Mouse (Mus musculus): ENCODE measurements around the gene Ring1. TPM values are rescaled to one million over a fixed set of nuclear protein-coding genes. Genes with fewer than 3 reads are reported as not detected.
"Not testable (repeated sequence)": the region's sequence is repeated elsewhere in the genome, so short reads cannot be mapped to it uniquely, and the experiment has no call there.

The Ring1 gene
- polyA plus RNA-seq, 3 experiments from 2014 or later, result 1.6 to 2.8 (median 2.5) TPM

- no peak for ATAC-seq
Measured at GRCm38 (mm10) chr17:34028501-34029149, 4.1 kb upstream of the Ring1 start.

- peak; percentile 53 for ATAC-seq
Measured at GRCm38 (mm10) chr17:34027656-34028223, 3.3 kb upstream of the Ring1 start, which contains the start of gene H2-Ke6. H2-Ke6 (minus strand) TSS chr17:34028060.

DNA sequence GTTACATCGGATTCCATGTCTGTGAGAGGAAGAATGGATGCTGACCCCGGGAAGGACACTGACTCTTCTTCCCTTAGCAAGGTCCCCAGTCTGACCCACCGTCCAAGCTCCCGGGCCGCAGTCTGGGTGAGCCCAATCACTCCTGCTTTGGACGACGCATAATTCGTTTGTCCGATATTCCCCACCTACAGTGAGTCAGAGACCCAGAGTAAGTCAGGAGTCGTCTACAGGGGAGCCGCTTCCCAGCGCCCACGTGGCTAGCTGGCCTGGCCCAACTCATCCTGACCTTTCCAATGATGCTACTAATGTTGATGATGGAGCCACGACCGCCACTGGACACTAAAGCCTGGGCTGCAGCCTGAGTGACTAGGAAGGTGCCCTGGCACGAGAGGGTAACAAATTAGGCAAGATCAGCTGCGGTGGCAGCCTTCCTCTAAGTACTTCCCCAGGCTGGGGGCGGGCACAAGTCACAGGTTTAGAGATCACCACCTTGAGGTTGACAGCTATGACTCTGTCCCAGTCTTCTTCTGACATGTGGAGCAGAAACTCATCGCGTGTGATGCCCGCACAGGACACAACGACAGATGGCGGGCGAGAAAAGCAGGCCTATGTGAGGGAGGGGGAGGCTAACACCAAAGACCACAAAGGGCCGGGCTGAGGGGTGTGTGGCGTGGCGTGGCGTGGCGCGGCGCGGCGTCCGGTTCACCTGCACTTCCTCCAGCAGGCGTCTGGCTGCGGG is 2.6 kb upstream of the Ring1 start:
- peak; percentile 58 for ATAC-seq

DNA sequence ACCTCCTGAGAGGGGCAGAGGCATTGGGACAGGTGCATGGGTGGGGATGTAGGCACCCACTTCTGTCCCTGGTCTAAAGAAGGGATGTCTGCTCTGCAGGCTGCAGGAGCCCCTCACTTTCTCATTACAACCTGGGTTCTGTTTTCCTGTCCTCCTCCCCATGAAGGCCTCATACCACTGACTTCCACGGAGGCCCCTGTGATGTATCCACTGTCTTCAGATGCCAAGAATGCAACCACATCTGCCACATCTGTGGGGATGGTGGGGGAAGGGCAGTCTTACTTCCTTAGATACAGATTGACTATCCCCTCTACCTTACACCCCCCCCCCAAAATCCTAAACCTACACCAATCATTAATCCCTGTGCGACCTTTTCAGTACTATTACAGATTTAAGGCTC is 1.7 kb upstream of the Ring1 start:
- no peak for ATAC-seq

DNA sequence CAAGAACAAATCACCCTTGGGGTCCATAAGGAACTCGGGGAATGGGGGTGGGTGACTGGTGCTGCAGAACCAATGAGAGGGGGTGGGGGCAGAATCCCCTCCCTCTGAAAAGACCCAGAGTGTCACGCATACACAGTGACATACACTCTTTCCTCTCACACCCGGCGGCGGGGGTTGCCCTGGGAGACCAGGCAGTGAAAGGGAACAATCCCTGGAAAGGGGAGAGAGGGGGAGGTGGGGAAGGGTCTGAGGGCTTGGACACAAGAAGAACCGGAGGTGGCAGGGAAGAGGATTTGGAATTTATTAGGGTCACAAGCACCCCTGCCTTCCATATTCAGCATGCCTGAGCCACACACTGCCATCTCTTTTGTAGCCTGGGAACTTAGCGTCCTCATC is 1.3 kb upstream of the Ring1 start:
- ATAC-seq, result no peak

DNA sequence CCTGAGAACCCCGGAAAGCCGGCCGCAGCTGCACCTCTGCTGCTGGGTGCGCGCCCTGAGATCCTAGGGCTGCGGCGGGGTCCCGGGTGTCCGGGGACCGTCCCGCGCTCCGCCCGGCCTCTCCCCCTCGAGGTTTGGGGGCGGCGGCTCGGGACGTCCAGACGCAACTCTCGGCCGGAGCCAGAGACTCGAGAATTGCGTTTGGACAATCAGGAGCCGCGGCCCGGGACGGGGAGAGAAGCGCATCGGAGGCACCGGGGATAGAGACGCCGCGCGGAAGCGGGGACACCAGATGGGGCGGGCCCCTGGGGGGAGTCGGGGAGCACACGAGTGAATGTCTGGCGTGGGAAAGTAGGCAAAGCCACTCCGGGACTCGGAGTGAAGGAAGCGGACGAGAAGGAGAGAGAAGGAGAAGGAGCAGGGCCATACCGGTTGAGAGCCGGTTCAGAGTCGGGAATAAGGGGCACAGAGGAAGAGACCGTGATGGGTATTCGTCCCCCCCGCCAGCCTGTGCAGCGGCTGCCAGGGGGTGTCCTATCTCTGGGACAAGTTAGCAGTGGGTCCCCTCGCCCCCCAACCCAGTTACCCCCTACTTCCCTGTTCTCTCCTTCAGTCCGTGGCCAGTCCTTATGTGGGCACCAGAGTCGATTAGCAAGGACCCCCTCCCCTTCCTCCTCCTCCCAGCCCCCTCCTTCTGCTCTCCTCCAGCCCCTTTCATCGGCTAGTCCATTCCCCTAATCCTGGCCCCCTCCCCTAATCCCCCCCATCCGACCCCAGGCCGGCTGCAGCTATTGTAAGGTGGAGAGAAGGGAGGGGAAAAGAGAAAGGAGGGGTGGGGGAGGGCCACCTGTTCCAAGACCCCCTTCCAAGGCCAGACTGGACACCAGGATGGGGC is 628 bp upstream of the Ring1 start:
- peak; percentile 5 for ATAC-seq

DNA sequence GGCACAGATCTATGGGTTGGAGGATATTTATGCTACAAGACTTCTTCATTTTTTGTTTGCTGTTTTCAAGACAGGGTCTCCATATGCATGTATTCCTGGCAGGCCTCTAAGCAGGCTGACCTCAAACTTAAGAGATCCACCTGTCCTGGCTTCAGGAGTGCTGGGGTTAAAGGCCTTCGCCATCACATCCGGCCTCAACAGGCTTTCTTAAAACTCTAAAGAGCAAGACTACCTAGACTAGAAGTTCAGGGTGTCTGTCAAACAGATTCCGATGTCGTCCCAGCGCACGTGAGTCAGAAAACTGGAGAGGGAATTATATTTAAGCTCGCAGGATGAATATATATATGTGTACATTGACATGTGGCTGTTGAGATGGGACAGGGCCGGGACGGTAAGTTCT is 802 bp downstream of the Ring1 start:
- ATAC-seq, result no peak

GRCm38 (mm10) chr17:34022987-34023386 is 1.5 kb downstream of the Ring1 start:
- ATAC-seq, result no peak

GRCm38 (mm10) chr17:34022414-34022783 is 2.1 kb downstream of the Ring1 start:
- no peak for ATAC-seq

DNA sequence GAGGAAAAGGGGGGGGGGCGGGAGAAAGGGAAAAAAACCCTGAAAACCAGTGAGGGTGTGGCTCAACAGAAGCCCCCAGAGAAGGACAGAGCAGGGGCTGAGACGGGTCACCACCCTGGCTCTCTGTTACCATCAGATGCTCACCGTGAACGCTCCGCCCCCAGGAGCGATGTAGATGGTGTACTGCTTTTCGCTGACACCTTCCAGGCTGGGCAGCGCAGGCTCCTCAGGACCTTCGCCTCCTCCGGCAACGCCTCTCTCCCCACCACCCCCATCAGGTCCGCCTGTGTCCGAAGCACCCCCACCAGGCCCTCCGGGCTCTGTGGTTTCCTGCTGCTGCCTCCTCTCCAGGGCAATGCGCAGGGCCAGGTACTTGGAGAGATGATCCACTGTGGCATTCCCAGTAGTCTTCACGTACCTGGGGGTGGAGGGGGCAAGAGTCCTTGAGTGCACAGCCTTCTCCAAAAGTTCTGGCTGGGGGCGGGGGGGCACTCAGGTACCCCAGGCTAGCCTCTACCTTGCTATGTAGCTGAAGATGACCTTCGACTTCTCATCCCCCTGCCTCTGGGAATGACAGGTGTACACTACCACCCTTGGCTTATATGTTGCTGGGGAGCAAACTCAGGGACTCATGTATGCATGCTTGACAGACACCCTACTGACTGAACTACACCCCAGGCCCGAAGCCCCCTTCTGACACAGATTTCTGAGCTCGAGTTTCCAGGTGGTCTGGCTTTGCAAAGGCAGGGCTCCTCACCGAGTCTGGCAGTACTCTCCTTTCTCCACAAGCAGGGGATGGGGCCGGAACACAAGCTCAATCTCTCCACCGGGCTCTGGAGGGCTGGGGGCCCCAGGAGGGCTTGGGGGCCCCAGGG is 2.7 kb downstream of the Ring1 start:
- no peak for ATAC-seq

DNA sequence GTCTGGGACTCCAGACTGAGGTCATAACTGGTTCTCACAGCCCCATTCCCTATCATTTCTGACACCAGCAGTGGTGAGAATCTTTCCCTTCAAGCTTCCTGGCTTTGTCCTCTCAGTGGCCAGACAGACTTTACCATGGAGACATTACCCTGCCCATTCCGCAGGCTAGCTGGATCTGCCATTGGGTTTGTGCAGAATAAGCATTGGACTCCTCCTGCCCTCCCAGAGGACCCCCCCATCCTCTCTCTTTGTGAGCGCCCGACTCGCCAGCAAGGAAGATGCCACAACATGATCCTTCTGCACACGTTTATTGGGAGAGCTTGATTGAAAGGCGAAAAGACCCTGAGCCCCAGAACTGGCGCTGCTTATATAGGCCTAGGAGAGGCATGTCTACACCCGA is 11.0 kb downstream of the Ring1 start:
- ATAC-seq, result no peak

- no peak for ATAC-seq
Measured at GRCm38 (mm10) chr17:34010156-34010555, 14.3 kb downstream of the Ring1 start.

GRCm38 (mm10) chr17:34006570-34006969 is 17.9 kb downstream of the Ring1 start:
- no peak for ATAC-seq

GRCm38 (mm10) chr17:34003426-34003825 is 21.1 kb downstream of the Ring1 start:
- ATAC-seq, result no peak

DNA sequence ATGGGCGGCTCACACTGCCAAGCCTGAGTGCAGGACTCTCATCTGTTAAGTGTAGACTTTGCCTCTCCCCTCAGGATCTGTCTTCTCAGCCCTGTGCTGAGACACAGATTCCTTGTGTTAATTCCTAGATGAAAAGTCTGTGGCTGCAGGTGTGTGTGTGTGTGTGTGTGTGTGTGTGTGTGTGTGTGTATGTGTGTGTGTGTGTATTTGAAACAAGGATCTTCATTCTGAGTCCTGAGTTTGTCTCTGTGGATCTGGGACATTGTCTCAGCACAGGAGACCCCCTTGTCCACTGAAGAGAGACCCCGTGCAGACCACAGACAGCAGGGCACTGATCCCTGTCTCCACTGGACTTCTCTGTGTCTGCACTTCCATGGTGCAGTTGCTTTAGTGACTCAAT is 23.7 kb downstream of the Ring1 start:
- ATAC-seq, result not testable (repeated sequence)

- peak; percentile 92 for ATAC-seq
Measured at GRCm38 (mm10) chr17:34000150-34000537, 24.3 kb downstream of the Ring1 start, which contains the start of gene H2-K1. H2-K1 (minus strand) TSS chr17:34000347.

DNA sequence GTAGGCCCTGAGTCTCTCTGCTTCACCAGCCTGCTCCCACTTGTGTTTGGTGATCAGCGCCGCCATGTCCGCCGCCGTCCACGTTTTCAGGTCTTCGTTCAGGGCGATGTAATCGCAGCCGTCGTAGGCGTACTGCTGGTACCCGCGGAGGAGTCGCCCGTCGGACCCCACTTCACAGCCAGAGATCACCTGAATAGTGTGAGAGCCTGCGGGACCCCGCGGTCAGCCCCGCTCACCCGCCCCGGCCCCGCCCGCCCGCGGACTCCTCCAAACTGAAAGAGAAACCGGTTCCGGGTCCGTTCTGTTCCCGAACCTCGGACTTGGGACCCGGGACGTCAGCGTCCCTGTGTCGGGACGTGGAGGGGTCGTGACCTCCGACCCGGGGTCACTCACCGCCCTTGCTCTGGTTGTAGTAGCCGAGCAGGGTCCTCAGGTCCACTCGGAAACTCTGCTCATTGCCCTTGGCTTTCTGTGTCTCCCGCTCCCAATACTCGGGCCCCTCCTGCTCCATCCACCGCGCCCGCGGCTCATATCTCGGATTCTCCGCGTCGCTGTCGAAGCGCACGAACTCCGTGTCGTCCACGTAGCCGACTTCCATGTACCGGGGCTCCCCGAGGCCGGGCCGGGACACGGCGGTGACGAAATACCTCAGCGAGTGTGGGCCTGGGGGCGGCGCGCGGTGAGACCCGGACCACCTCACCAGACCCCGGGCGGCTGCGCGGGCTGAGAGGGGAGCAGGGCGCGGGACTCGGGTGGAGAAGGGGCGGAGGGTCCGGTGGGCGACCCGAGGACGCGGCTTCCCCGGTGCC is 24.9 kb downstream of the Ring1 start:
- ATAC-seq, result no peak

DNA sequence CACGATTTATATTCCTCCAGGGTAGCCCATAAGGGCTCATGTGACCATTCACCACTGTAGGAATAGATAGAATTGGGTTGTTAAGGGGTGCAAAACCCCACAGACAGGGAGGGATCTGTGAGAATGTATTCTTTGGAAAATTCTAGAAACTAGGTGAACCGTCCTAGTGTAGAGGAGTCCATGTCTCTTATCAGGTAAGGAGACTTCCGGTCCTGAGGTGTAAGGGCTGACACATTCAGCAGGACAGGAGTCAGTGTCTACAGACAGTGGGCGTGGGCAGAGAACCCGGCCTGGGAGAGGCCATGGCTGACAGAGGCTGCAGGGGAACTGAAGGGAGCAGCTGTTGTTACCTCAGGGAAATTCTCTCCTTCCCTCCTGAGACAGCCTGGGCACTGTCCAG is 25.8 kb downstream of the Ring1 start:
- not testable (repeated sequence) for ATAC-seq

DNA sequence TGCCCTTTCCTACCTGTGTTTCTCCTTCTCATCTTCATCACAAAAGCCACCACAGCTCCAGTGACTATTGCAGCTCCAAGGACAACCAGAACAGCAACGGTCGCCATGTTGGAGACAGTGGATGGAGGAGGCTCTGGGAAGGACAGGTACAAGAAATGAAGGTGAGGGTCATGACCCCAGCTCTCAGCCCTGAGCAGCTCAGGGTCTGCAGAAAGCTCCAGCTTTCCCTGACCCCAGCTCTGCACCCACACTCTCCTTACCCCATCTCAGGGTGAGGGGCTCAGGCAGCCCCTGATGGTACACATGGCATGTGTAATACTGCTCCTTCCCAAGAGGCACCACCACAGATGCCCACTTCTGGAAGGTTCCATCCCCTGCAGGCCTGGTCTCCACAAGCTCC is 27.5 kb downstream of the Ring1 start:
- ATAC-seq, result not testable (repeated sequence)

DNA sequence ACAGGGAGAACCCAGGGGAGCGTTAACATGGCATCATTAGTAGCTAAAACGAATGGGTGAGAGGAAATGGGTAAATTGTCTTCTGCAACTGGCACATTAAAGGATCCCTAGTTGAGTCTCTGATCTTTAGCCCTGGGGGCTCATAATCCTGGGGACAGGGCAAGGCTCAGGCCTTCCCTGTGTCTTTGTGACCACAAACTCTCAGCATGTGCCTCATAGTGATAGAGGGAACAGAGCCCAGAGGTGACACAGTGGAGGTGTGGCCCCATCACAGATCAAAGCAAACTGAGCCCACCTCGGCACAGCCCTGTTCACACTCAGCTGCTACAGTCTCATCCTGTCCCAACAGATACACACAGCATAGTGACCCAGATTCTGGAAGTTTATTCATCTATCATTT is 28.8 kb downstream of the Ring1 start:
- no peak for ATAC-seq

DNA sequence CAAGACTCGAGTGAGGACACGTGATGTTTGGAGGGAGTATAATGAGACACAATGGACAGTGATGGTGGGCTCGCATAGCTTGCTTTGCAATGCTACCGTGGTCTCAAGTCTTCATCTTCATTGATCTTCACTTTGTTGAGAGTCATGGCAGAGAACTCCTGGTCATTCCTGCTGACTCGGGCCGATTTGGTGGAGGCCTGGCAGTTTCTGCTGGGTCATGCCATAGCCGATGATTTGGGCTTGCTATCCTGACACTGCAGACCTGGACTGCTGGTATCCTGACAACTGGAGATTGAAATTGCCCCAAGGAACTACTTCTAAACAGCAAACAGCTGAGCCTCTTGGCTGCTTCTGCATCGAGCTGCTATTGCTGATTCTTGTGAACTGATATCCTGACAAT is 29.5 kb downstream of the Ring1 start:
- ATAC-seq, result no peak
